15 mouse cellular contexts compared by ENCODE assay signal in the genomic region with DNA sequence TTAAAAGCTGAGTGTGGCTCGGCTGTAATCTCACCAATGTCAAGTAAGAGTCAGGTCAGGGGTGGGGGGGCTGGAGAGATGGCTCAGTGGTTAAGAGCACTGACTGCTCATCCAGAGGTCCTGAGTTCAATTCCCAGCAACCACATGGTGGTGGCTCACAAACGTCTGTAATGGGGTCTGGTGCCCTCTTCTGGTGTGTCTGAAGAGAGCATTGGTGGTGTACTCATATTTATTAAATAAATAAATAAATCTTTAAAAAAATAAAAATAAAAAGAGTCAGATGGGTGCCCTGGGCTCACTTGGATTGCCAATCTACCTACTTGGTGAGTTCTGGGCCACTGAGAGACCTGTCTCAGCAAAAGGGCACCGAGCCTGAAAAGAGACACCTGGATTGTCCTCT.
"Had no signal": no experiment of that assay in that cellular context is flagged by ENCODE, and none has a peak within 500 bp of the region (broad histone marks: within the 10 kb centered on the region; RNA-seq: fewer than 3 reads in every experiment).

No protein-coding gene starts in this region.

- ATAC-seq: midbrain, embryonic 15.5 days had no signal

- H3K27ac ChIP-seq: kidney, embryonic 15.5 days; liver, embryonic 13.5 days; midbrain, embryonic 15.5 days; neural tube, embryonic 13.5 days had no signal

- H3K27me3 ChIP-seq: kidney, embryonic 15.5 days; liver, embryonic 13.5 days; midbrain, embryonic 15.5 days; neural tube, embryonic 13.5 days had no signal

- H3K9me3 ChIP-seq: liver, embryonic 13.5 days; midbrain, embryonic 15.5 days; neural tube, embryonic 13.5 days had no signal

- DNase-seq: kidney, adult 11 months; kidney, adult 8-10 months; kidney, postnatal 25 days; liver, embryonic 13.5 days; lung, adult 2 months; lung, postnatal 14 days; lung, postnatal 4 days; retina, postnatal 1 day; thymus, adult 18-20 months; thymus, postnatal 36 days had no signal

- H3K36me3 ChIP-seq: midbrain, embryonic 15.5 days; neural tube, embryonic 13.5 days had no signal

- H3K9ac ChIP-seq: kidney, embryonic 15.5 days; liver, embryonic 13.5 days; midbrain, embryonic 15.5 days; neural tube, embryonic 13.5 days had no signal

- H3K4me3 ChIP-seq: kidney, embryonic 15.5 days; liver, embryonic 13.5 days; midbrain, embryonic 15.5 days; myocyte; neural tube, embryonic 13.5 days had no signal

- H3K4me2 ChIP-seq: kidney, embryonic 15.5 days; midbrain, embryonic 11.5 days; midbrain, embryonic 15.5 days; neural tube, embryonic 13.5 days had no signal
